Mouse (Mus musculus): Measurements from ENCODE around the gene Lect2. TPM values are rescaled to one million over a fixed set of nuclear protein-coding genes. Genes with fewer than 3 reads are reported as not detected.

Lect2 gene
- polyA plus RNA-seq, 1 experiment from 2014 or later = not detected

- H3K4me1 ChIP-seq (ENCODE audit: control insufficient read depth, insufficient read depth, low read length) = no peaks in the 10 kb centered on the region
- no peak overlapping the region for H3K4me3 ChIP-seq (replicated peaks; ENCODE audit: low read depth, low read length)
- no peak overlapping the region for H3K4me2 ChIP-seq (ENCODE audit: low read length)
- H3K9ac ChIP-seq (replicated peaks; ENCODE audit: low read length) = no peak overlapping the region
- DNase-seq (no peak), ATAC-seq (ENCODE audit: low FRiP score, low TSS enrichment) (no peak)
- no peaks in the 10 kb centered on the region for H3K9me3 ChIP-seq (ENCODE audit: control insufficient read depth, low read length)
- no peak overlapping the region for H3K27ac ChIP-seq (replicated peaks; ENCODE audit: low read depth, low read length)
- 87% methylated on average over 6 of the region's 6 CpGs for WGBS
- no peaks in the 10 kb centered on the region for H3K27me3 ChIP-seq (ENCODE audit: control insufficient read depth, insufficient read depth, low read length)
- H3K36me3 ChIP-seq (ENCODE audit: control insufficient read depth, insufficient read depth, low read length) = no peaks in the 10 kb centered on the region
These were observed 3.4 kb upstream of the Lect2 start for GRCm38 (mm10) chr13:56551661-56552060.

- no peaks in the 10 kb centered on the region for H3K27me3 ChIP-seq (ENCODE audit: control insufficient read depth, insufficient read depth, low read length)
- H3K4me3 ChIP-seq (replicated peaks; ENCODE audit: low read depth, low read length) = no peak overlapping the region
- DNase-seq = no peak
- H3K9me3 ChIP-seq (ENCODE audit: control insufficient read depth, low read length) = no peaks in the 10 kb centered on the region
- no peak for ATAC-seq (ENCODE audit: low FRiP score, low TSS enrichment)
- no peaks in the 10 kb centered on the region for H3K36me3 ChIP-seq (ENCODE audit: control insufficient read depth, insufficient read depth, low read length)
- no peak overlapping the region for H3K4me2 ChIP-seq (ENCODE audit: low read length)
- H3K9ac ChIP-seq (replicated peaks; ENCODE audit: low read length) = no peak overlapping the region
- H3K4me1 ChIP-seq (ENCODE audit: control insufficient read depth, insufficient read depth, low read length) = no peaks in the 10 kb centered on the region
- WGBS = 58% methylated on average over 1 of the region's 1 CpGs
- no peak overlapping the region for H3K27ac ChIP-seq (replicated peaks; ENCODE audit: low read depth, low read length)
These were observed 2.3 kb upstream of the Lect2 start for GRCm38 (mm10) chr13:56550574-56550973.

- Histone ChIP-seq H3K4me3 (replicated peaks; ENCODE audit: low read depth, low read length) (no peak overlapping the region), H3K27me3 (ENCODE audit: control insufficient read depth, insufficient read depth, low read length) (no peaks in the 10 kb centered on the region), H3K4me1 (ENCODE audit: control insufficient read depth, insufficient read depth, low read length) (no peaks in the 10 kb centered on the region), H3K27ac (replicated peaks; ENCODE audit: low read depth, low read length) (no peak overlapping the region), H3K9ac (replicated peaks; ENCODE audit: low read length) (no peak overlapping the region), H3K9me3 (ENCODE audit: control insufficient read depth, low read length) (no peaks in the 10 kb centered on the region), H3K36me3 (ENCODE audit: control insufficient read depth, insufficient read depth, low read length) (no peaks in the 10 kb centered on the region), H3K4me2 (ENCODE audit: low read length) (no peak overlapping the region)
- ATAC-seq (ENCODE audit: low FRiP score, low TSS enrichment) = no peak
- 81% methylated on average over 4 of the region's 4 CpGs for WGBS
- no peak for DNase-seq
These were observed 1.1 kb upstream of the Lect2 start for GRCm38 (mm10) chr13:56549364-56549763.

GRCm38 (mm10) chr13:56544956-56545355, 3.3 kb downstream of the Lect2 start:
- Histone ChIP-seq H3K27me3 (ENCODE audit: control insufficient read depth, insufficient read depth, low read length) (no peaks in the 10 kb centered on the region), H3K27ac (replicated peaks; ENCODE audit: low read depth, low read length) (no peak overlapping the region), H3K4me1 (ENCODE audit: control insufficient read depth, insufficient read depth, low read length) (peaks cover 2% of the 10 kb centered on the region; the same call in 1 of the 2 replicates), H3K9me3 (ENCODE audit: control insufficient read depth, low read length) (no peaks in the 10 kb centered on the region), H3K4me3 (replicated peaks; ENCODE audit: low read depth, low read length) (no peak overlapping the region), H3K4me2 (ENCODE audit: low read length) (no peak overlapping the region), H3K9ac (replicated peaks; ENCODE audit: low read length) (no peak overlapping the region), H3K36me3 (ENCODE audit: control insufficient read depth, insufficient read depth, low read length) (no peaks in the 10 kb centered on the region)
- DNase-seq (no peak), ATAC-seq (ENCODE audit: low FRiP score, low TSS enrichment) (no peak)
- WGBS = 37% methylated on average over 3 of the region's 3 CpGs

- ATAC-seq (ENCODE audit: low FRiP score, low TSS enrichment) = no peak
- 49% methylated on average over 9 of the region's 9 CpGs for WGBS
- no peak overlapping the region for H3K4me3 ChIP-seq (replicated peaks; ENCODE audit: low read depth, low read length)
- no peak overlapping the region for H3K27ac ChIP-seq (replicated peaks; ENCODE audit: low read depth, low read length)
- peaks cover 2% of the 10 kb centered on the region; the same call in 1 of the 2 replicates for H3K4me1 ChIP-seq (ENCODE audit: control insufficient read depth, insufficient read depth, low read length)
- H3K36me3 ChIP-seq (ENCODE audit: control insufficient read depth, insufficient read depth, low read length) = no peaks in the 10 kb centered on the region
- no peaks in the 10 kb centered on the region for H3K27me3 ChIP-seq (ENCODE audit: control insufficient read depth, insufficient read depth, low read length)
- no peak overlapping the region for H3K4me2 ChIP-seq (ENCODE audit: low read length)
- H3K9me3 ChIP-seq (ENCODE audit: control insufficient read depth, low read length) = no peaks in the 10 kb centered on the region
- peak; percentile 38 for DNase-seq
- no peak overlapping the region for H3K9ac ChIP-seq (replicated peaks; ENCODE audit: low read length)
These were observed 4.5 kb downstream of the Lect2 start for GRCm38 (mm10) chr13:56543805-56544204.

GRCm38 (mm10) chr13:56539846-56540245, 8.5 kb downstream of the Lect2 start:
- DNase-seq (no peak), ATAC-seq (ENCODE audit: low FRiP score, low TSS enrichment) (no peak)
- Histone ChIP-seq H3K4me1 (ENCODE audit: control insufficient read depth, insufficient read depth, low read length) (peaks cover 2% of the 10 kb centered on the region; the same call in 1 of the 2 replicates), H3K36me3 (ENCODE audit: control insufficient read depth, insufficient read depth, low read length) (no peaks in the 10 kb centered on the region), H3K9me3 (ENCODE audit: control insufficient read depth, low read length) (no peaks in the 10 kb centered on the region), H3K27me3 (ENCODE audit: control insufficient read depth, insufficient read depth, low read length) (no peaks in the 10 kb centered on the region), H3K4me3 (replicated peaks; ENCODE audit: low read depth, low read length) (no peak overlapping the region), H3K27ac (replicated peaks; ENCODE audit: low read depth, low read length) (no peak overlapping the region), H3K4me2 (ENCODE audit: low read length) (no peak overlapping the region), H3K9ac (replicated peaks; ENCODE audit: low read length) (no peak overlapping the region)
- WGBS = 93% methylated on average over 4 of the region's 4 CpGs

- Histone ChIP-seq H3K9ac (replicated peaks; ENCODE audit: low read length) (no peak overlapping the region), H3K4me2 (ENCODE audit: low read length) (no peak overlapping the region), H3K27me3 (ENCODE audit: control insufficient read depth, insufficient read depth, low read length) (no peaks in the 10 kb centered on the region), H3K4me3 (replicated peaks; ENCODE audit: low read depth, low read length) (no peak overlapping the region), H3K9me3 (ENCODE audit: control insufficient read depth, low read length) (no peaks in the 10 kb centered on the region), H3K36me3 (ENCODE audit: control insufficient read depth, insufficient read depth, low read length) (no peaks in the 10 kb centered on the region), H3K4me1 (ENCODE audit: control insufficient read depth, insufficient read depth, low read length) (no peaks in the 10 kb centered on the region), H3K27ac (replicated peaks; ENCODE audit: low read depth, low read length) (no peak overlapping the region)
- ATAC-seq (ENCODE audit: low FRiP score, low TSS enrichment) = no peak
- WGBS = 88% methylated on average over 12 of the region's 12 CpGs
- DNase-seq = no peak
These were observed 11.3 kb downstream of the Lect2 start for GRCm38 (mm10) chr13:56537026-56537425.

GRCm38 (mm10) chr13:56535570-56535969, 12.7 kb downstream of the Lect2 start:
- no peaks in the 10 kb centered on the region for H3K27me3 ChIP-seq (ENCODE audit: control insufficient read depth, insufficient read depth, low read length)
- no peaks in the 10 kb centered on the region for H3K9me3 ChIP-seq (ENCODE audit: control insufficient read depth, low read length)
- WGBS = 82% methylated on average over 5 of the region's 5 CpGs
- H3K27ac ChIP-seq (replicated peaks; ENCODE audit: low read depth, low read length) = no peak overlapping the region
- no peak for ATAC-seq (ENCODE audit: low FRiP score, low TSS enrichment)
- H3K9ac ChIP-seq (replicated peaks; ENCODE audit: low read length) = no peak overlapping the region
- DNase-seq = no peak
- no peak overlapping the region for H3K4me3 ChIP-seq (replicated peaks; ENCODE audit: low read depth, low read length)
- H3K4me2 ChIP-seq (ENCODE audit: low read length) = no peak overlapping the region
- H3K36me3 ChIP-seq (ENCODE audit: control insufficient read depth, insufficient read depth, low read length) = no peaks in the 10 kb centered on the region
- no peaks in the 10 kb centered on the region for H3K4me1 ChIP-seq (ENCODE audit: control insufficient read depth, insufficient read depth, low read length)

GRCm38 (mm10) chr13:56534931-56535330, 13.4 kb downstream of the Lect2 start:
- H3K4me2 ChIP-seq (ENCODE audit: low read length) = no peak overlapping the region
- no peak for DNase-seq
- H3K9ac ChIP-seq (replicated peaks; ENCODE audit: low read length) = no peak overlapping the region
- no peaks in the 10 kb centered on the region for H3K27me3 ChIP-seq (ENCODE audit: control insufficient read depth, insufficient read depth, low read length)
- H3K4me3 ChIP-seq (replicated peaks; ENCODE audit: low read depth, low read length) = no peak overlapping the region
- no peak overlapping the region for H3K27ac ChIP-seq (replicated peaks; ENCODE audit: low read depth, low read length)
- no peak for ATAC-seq (ENCODE audit: low FRiP score, low TSS enrichment)
- WGBS = 93% methylated on average over 5 of the region's 5 CpGs
- H3K36me3 ChIP-seq (ENCODE audit: control insufficient read depth, insufficient read depth, low read length) = no peaks in the 10 kb centered on the region
- no peaks in the 10 kb centered on the region for H3K9me3 ChIP-seq (ENCODE audit: control insufficient read depth, low read length)
- H3K4me1 ChIP-seq (ENCODE audit: control insufficient read depth, insufficient read depth, low read length) = no peaks in the 10 kb centered on the region

Measured in midbrain, embryonic 14.5 days (tissue).